Mouse (Mus musculus) thymus, postnatal 25 days (tissue): ENCODE measurements around the gene Arvcf.

Source experiments
- DNase-seq: peaks from one replicate; pipeline ENCODE4 v3.0.0; 2022

Gene Arvcf

DNA sequence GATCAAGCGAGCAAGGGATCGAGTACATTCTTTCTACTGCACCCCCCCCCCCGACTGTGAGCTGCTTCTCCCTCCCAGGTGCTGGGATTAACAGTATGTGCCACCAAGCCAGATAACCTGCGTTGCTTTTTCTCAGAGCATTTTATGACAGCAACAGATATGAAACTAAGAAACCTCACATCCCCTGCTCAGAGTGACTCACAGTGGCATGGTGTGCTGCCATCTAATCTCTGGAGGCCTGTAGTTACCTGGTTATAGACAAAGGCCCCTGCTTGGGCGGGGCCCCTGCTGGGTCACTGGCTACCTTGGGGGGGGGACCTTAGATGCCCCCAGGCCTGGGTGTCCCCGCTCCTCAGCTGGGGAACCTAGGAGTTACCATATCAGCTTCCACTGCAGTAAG is 10.0 kb downstream of the Arvcf start:
- DNase-seq: no peak

DNA sequence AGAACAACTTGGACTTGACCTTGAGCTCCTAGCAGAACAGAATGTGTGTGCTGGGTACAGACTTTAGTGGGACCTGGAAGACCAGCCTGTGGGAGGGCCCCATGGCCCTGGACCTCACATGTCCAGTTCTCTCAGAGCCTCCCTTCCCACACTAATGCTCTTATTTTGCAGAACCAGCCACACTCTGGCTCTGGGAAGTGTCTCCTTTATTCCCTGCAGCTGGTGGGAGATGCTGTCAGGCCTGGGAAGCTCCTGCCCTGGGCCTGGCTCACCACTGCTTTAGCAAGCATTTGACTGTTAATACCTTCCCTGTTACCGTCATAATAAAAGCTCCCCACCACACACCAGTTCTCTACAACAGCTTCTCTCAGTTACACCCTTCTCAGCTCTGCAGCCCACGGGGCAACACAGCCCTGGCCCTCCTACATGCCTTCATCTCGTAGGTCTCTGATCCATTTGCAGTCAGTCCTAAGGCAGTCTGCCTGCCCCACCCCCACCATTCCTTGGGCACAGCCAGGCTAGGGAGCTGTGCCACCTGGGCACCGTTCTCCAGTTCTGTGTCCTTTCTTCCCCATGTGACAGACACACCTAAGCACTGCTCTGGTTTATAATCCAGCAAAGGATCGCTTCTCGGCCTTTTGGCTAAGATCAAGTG is 12.3 kb downstream of the Arvcf start:
- DNase-seq: no peak

DNA sequence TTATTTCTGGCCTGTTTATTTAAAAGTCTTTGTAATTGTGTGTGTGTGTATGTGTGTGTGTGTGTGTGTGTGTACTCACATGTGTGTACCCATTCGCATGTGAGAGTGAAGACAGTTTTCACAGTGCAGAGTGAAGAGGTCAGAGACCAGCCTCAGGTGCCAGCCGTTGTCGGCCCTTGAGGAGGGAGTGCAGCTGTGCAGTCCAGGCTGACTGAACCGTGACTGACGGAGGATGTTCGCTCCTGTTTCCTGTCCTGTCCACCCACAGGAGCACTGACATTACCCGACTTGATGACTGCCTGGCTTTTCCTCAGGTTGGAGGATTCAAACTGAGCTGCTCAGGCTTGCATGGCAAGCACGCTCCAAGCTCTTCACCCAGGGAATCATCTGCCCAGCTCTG is 15.0 kb downstream of the Arvcf start:
- no peak for DNase-seq

DNA sequence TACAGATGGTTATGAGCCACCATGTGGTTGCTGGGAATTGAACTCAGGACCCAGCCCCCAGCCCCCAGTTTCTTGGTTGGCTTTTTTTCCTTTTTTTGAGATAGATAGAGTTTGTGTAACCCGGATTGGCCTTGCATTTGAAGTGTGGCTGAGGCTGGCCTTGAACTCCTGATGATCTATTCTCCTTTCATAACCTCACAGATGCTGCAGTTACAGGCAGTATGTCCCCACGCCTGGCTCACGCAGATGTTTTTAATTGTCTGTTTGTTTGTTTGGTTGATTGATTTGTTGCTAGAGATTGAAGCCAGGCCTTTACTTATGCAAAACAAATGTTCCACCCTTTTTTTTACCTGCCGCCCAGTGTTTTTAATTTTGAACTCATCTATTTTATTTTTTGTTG is 18.9 kb downstream of the Arvcf start:
- no peak for DNase-seq

DNA sequence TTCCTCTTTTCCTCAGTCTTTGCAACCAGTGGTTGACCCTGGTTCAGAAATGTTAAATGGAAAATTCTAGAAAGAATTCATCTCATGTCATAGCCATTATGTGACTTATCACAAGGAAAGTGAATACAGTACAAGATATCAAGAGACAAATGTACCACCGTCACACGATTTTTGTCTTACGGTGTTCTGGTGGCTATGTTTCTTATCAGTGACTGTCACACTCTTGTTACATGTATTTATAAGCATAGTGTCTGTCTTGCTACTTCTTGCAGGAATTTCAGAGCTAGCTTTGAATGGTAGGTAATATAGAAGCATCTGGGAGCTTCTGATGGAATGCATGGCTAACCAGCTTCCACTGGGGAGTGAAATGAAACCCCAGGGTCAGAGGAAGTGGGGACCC is 22.2 kb downstream of the Arvcf start:
- DNase-seq: no peak

DNA sequence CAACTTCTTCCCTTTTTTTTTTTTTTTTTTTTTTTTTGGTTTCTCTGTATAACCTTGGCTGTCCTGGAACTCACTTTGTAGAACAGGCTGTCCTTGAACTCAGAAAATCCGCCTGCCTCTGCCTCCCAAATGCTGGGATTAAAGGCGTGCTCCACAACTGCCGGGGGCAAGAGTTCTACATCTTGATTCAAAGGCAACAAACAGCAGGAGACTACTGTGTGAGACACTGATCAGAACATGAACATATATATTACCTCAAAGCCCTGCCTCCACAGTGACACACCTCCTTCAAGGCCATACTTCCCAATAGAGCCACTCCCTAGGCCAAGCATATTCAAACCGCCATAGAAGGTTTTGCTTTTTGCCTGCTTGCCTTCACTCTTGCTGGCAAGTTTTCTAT is 25.6 kb downstream of the Arvcf start:
- DNase-seq: no peak

DNA sequence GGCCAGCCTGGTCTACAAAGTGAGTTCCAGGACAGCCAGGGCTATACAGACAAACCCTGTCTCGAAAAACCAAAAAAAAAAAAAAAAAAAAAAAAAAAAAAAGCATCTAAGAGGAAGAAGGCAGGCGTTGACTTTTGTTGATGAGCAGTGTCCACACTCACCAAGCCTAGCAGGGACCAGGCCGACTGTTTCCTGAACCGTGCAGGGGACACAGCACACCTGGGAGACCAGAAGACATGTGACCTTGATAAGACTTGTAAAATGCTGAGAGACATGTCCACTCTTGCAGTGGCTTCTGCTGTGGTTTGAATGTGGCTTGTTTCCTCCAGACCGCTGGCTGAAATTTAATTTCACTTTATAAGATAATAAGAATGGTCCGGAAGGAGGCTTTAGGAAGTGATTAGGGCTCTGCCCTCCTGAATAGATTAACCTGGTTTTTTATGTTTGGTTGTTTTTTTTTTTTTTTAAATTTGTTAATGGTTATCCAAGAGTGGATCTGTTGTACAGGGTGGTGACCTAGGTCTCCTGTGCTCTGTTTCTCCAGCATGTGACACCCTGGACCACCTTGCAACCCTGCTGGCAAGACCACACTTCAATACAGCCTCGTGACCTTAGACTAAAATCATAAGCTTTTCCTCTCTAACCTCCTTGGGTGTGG is 28.4 kb downstream of the Arvcf start:
- no peak for DNase-seq

DNA sequence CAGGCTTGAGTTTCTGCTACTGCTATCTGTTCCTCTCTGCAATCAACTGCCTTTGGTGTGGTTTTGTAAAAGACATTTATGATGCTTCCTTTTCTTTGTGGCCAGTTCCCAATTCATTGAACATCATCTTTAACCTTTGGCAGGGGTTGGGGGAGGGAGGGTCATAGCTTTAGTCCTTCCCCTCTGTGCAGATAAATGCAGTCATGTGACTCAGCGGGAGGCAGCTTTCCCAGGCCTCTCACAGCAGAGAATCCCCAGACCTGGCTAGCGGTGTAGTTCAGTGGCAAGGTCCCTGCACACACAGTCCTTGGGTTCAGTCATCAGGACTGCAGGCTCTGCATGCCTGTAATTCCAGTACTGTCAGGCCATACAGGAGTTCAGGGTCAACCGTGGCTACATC is 29.2 kb downstream of the Arvcf start:
- no peak for DNase-seq

DNA sequence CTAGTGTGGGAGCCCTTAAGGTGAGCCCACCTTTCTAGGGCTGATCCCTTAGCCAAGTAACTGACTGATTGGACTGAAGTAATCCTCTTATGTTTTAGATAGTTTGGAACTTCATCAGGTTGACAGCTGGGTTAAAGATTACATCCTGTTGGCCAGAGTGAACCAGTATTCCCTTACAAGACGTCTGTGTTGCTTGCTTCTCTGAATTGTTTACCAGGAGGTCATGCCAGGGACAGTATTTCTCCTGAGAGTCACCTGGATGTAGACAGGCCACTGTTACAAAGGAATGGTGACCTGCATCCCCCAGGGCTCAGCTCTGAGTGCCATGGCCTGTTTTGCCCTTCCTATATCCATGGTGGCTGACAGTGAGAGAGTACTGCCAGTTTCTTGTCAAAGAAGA is 30.5 kb downstream of the Arvcf start:
- no peak for DNase-seq

DNA sequence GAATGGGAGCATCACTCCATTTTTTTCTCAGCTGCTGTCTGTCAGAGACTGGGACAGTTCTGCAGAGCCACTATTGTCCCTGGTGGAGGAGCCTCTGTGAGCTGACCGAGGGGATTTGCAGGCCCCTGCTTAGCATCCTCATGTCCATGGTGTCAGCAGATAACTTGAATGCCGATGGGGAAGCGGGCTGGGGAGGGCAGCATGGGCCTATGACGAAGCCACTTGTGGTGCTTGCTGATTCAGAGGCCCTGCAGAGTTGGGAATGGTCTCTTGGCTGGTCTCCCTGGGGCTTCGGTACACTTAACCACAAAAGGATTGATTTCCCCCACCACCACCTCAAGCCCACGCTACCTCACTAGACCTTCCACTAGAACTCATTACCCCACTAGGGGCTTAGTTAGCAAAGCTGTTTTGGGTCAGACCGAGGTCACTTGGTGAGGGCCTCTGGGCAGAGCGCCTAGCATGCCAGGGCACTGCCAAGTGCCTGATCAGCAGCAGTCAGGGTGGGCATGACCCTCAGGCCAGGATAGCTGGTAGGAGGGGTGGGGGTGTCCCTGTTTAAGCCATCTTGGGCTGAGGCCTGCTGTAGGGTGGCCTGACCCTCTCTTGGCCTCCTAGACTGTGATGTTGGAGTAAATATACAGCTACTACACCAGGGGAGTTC is 31.5 kb downstream of the Arvcf start:
- no peak for DNase-seq

DNA sequence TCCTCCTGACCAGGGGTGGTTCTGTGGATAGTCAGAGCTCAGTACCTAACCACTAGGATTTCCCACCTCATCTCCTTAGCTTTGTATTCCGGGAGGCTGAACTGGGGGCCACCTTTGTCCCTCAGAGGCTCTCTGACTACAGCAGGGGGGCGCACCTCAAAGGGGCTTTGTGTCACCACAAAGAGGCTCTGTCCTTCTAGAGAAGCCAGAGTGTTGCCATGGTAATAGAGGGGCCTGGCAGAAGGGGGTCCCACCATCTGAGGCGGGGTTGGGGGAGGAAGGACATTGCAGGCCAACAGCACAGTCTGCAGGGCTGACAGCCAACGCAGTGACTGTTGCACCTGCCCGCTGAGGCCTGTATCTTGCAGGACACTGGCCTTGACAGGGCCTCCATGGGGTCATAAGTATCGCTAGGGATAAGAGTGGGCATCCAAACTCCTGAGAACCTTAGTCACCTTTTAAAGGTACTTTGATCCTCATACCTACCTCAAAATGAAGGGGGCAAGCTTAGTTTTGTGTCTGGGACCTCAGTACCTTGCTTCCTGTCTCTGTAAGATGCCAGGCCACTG is 32.6 kb downstream of the Arvcf start:
- no peak for DNase-seq

DNA sequence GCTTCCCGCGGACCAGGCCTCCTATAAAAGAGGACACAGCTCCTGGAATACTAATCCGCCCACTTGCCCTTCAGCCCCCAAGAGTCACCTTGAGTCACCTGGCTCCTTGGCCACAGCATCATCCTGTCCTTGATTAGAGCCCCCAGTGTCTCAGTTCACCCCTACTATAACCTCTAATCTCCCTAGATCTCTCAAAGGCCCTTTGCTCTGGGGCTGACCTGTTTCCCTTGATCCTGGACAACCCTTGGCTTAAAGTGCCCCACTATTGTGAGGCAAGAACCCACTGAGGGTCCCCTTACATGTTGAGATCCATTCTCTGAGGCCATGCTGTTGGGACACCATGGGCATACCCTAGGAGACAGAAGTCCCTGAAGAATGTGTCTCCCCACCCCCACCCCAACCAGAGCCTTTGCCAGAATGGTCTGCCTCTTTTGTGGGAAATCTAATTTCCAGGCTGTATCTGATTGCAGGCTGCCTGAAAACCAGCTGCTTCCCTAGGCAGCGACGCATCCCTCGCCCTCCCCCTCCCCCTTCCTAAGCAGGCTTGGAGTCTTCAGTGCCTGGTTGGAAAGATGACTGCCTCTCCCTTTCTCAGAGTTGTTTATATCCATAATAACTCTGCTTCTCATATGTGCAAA is 33.8 kb downstream of the Arvcf start:
- no peak for DNase-seq

DNA sequence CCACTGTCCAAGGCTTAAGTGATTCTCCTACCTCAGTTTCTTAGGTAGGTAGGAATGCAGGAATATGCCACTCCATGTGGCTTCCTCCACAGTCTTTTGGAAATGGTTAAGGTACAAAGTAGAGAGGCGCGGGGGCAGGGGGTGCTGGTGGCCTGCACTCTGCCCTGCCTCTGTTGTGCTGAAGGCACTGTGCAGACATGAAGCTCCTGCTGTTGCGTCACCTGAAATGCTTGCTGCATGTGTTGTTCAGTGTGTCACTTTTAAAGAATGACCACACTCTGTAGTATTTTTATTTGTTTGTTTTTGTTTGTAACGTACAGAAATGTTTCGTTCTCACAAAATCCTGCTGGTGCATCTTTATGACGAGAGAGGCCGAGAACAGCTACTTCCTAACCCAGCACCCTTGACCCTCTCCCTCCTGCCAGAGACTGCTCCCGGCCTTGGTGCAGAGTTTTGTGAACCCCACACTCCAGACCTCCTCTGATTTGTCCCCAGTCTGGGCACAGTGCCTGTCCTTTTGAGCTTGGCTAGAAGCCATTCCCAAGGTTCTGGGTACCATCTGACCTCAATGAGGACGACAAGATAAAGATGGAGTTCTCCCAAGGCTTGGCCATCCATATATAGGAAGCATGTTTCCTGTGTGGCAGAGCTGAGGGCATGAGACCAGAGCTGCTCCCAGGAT is 35.2 kb downstream of the Arvcf start:
- no peak for DNase-seq

DNA sequence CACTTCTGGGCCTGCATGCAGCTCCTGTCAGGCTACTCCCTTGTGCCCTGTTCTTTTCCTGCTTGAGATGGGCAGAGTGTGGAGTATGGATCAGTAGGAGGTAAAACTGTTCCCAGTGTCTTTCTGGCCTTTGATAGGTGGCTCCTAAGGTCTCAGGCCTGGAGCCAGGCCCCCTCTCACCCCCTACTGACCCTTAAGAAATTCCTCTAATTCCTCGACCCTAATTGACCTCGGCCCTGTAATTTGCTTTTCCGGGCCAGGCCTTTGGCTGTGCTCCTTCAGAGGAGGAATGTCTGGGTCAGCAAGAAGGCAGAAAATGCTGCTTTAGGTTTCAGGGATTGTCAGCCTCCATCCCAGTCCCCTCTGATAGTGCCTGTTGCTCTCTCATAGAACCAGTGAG is 35.8 kb downstream of the Arvcf start:
- DNase-seq: no peak

DNA sequence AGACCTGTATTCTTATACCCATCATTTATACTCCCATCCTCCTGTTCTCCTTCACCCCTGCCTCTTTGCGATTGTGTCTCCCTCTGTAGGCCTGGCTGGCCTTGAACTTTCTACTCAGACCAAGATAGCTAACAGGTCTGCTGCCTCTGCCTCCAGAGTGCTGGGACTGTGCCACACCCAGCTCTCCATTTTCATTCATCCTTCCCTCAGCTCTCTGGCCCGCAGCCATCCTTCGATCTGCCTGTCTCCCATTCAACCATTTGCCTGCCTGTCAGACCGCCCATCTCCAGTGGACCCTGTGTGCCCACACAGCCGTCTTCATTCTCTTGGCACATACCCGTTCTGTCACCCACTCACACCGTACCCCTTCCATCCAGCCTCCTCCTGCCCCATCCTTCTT is 36.2 kb downstream of the Arvcf start:
- no peak for DNase-seq

DNA sequence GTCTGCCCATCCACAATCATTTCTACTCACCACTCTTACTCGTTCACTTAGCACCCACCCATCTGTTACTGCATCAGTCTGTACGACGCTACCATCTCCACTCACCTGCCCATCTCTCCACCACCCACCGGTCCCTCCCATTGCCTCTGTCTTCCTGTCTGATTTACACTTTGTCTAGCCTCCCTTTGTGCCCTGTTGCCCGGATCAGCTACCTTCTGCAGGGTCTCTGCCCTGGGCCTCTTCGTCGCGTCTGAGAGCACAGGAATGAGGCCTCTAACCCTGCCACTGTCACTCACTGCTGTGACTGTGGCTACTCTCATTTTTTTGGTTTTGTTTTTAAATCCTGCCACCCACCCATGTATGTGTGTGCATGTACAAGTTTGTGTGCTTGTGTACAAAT is 36.7 kb downstream of the Arvcf start:
- DNase-seq: no peak

DNA sequence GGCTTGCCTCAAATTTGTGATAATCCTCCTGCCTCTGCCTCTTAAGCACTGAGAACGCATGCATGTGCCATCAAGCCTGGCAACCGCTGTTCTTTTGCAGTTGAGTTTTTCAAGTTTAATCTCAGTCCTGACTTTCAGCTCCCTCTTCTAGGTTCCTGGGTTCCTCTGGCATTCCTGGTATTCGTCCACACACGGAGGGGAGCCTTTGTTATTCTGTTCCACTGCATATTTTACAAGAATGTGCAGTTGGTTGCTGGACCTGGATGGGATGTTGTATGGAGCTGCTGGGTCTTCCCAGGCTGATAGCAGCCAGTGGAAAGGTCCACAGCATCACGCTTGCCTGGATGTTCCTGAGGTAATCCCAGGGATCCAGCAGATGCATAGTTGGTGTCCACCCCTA is 37.4 kb downstream of the Arvcf start:
- no peak for DNase-seq

DNA sequence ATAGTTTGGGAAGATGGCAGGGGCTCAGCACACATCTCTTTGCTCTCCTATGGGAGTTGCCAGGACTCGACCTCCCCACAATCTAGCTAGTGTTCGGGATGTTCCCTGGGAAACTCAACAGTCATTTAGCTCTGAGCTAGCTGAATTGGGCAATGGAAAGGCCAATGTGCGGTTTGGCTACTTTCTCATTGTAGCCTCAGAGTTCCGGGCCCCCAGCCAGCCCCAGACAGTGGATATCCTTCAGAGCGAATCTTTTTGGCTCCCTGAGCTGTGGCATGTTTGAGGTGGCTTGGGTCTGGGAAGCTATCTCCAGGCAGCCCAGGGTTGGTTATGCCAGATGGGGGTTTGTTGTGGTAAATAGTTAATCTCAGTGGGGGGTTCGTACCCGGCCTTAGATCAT is 38.5 kb downstream of the Arvcf start:
- no peak for DNase-seq

DNA sequence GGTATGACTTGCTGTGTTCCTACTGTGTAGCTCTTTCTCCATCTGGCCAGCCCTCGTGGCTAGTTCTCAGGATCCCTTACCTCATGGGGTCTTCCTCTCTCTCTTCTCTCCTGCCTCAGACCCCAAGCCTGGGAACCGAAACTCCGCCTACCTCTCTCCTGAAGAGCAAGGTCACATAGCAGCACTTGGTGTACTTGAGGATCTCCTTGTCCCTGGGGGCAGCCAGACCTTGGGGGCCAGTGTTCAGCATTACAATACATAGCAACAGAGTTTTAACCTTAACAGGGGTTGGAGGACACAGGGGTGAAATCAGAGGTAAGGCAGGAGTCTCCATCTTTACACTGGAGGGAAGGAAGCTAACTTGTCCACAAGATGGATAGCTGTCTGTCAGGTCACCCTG is 39.0 kb downstream of the Arvcf start:
- DNase-seq: no peak

DNA sequence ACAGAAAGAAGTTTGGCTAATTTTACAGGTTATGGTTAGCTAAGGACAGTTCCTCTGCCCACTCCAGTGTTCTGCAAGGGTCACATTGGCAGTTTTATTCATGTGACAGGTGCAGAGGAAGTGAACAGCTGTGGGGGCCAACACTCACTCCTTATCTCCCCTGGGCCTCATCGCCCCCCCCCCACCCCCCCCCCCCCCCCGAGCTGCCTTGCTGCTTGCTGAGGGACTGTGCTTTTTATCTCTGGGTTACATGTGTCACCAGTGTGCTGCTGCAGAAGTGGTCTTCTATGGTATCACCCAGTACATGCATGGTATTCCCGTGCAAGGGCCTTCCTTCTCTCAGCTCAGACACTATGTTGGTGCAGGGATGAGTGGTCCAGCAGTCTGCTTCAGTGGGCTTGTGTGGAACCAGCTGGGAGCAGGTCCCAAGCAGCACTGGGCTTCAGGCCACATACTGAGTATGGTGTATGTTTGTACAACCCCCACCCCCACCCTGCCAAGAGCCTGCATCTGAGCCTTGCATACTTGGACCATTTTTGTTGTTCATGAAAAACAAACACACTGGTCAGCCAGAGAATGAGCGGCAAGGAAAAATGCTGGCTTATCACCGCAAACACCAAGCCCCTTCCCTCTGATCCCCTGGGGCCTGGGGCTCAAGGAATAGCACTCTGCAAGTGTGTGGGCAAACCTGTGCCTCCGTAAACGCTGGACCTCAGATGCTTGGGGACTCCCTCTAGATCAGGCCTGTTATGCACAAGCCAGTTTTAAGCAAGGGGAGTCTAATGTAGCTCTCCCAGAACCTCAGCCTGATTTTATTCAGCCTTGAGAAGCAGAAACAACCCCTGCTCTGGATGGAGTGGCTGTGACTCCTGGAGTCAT is 40.0 kb downstream of the Arvcf start:
- DNase-seq: peak; percentile 44

DNA sequence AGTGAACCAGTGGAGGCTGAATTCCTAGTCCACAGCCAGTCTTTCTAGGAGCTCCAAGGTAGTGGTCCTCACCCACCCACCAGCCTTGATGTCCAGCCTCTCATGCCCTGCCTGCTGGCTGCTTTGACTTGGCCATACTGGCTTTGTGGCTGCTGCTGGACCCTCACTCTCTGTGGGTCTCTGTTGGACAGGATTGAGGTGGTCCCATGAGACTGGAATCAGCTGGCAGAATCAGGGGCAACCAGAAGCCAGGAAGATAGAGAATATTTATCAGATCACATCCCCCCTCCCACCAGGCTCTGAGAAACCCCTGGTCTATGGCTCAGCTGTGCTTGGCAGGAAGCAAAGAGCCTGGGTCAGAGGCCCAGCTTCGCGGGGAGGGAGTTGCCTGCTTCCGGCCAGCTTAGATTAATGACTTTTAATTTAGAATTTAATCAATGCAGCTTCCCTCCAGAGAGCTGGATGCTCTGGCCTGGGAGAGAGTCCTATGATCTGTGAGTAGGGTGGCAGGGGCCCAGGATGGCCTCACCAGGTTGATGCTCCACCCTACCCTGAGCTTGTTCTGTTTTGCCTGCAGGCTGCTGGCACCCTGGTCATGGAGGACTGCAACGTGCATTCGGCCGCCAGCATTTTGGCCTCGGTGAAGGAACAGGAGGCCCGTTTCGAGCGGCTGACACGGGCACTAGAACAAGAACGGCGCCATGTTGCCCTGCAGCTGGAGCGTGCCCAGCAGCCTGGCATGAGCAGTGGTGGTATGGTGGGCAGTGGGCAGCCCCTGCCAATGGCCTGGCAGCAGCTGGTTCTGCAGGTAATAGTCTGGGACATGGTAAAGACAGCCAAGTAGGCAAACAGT is 40.8 kb downstream of the Arvcf start:
- DNase-seq: no peak
